Mouse (Mus musculus) regulatory T cell (primary cell): Measurements from ENCODE around the gene Gm10570.

Experiments
- in situ Hi-C: fragments of 300-600 bp; cut with MboI, MseI; formaldehyde crosslinking; loops from one replicate; pipeline ENCODE4 v1.15.1; 2025; ENCODE audit warnings: high pct_unique_total_duplicates

The Gm10570 gene

GRCm38 (mm10) chr4:130306796-130307630, 1.5 kb downstream of the Gm10570 start:
- in situ Hi-C loops = no loop called here

DNA sequence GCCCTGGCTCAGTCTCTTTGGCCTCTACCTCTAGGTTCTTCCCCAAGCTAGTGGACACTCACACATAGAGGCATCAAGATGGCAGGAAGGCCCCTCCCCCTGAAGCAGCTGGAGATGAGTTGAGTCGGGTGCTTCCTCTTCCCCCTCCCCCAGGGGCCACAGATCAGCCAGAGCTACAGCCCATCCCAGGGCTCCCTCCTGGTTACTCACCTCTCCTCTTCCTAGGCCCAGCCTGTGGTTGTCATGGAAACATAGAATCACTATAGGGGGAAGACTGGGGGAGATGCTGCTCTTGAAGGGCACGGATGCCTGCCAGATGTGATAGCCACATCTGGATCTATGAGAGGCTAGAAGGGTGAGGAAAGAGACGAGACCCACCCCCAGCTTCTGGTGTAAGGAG, 3.7 kb downstream of the Gm10570 start:
- in situ Hi-C loops = no loop called here

DNA sequence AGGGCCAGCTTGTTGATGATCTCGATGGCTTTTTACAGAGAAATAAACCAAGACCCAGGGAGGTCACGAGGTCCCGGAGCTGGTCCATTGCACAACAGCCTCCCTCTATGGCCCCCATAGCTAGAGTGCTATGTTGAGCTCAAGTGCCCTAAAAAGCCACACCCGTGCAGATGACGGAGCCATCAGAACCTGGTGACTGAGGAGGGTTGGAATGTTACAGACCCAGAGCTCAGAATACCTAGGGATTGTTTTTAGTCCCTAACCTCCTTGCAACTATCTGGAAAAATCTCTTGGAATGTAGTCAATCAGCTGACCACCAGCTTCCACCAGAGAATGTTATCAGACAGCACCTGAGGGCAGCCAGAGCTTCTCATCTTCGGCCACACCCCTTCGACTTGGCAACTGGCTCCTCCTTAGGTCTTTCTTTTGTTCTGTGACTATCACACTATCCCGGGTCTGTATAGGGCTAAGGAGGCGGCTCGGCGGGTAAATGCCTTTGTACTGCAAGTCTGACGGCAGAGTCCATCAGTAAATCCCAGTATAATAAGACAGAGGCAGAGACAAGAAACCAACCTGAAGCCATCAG, 6.1 kb downstream of the Gm10570 start:
- in situ Hi-C loops = no loop called here

GRCm38 (mm10) chr4:130299629-130300018, 8.8 kb downstream of the Gm10570 start:
- in situ Hi-C loops = no loop called here

DNA sequence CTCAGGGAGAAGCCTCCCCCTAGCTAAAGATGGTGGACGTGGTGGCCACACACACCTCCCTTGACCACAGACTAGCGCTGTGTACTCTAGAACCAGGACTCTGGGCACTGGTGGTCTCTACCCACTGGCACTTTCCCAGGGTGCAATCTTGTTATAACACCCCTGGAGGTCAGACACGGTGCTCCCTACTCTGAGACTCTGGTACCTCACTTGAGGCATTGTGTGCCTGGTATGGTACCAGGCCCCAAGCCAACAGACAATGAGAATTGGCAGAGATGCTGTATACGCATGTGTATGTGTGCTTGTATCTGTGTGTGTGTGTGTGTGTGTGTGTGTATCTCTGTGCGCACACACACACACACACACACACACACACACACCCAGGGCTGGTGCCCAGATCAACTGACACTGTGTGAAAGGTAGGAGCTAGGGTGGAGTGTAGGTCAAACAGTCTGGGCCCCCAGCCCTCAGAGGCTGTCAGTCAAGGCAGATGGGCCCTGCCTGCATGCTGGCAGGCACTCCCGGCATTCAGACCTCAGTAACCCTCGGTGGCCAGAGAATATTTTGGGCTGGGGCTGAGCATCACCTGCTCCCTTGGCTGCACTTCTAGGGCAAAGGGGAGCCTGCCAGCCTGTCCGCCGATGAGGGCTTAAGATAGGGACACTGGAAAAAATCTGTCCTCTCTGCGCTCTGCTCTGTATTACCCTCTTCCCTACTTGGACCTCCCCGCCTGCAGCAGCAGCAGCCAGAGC, 9.4 kb downstream of the Gm10570 start:
- in situ Hi-C loops = no loop called here

DNA sequence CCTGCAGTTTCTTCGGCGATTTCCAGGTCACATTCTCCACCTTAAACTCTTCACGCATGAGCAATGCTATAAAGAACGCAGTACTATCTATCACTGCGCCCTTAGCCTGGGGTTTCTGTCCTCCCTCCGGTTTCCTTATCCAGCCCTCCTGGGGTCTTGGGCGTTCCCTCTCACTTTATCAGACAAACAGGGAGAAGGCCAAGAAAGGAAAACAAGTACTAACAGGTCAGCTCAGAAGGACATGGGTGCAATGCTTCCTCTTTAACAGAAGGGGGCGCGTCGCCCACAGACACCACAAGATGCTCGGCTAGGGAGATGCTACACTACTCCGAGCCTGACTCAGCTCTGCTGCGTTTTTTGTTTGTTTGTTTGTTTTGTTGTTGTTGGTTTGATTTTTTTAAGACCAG, 11.3 kb downstream of the Gm10570 start:
- in situ Hi-C loops = no loop called here

DNA sequence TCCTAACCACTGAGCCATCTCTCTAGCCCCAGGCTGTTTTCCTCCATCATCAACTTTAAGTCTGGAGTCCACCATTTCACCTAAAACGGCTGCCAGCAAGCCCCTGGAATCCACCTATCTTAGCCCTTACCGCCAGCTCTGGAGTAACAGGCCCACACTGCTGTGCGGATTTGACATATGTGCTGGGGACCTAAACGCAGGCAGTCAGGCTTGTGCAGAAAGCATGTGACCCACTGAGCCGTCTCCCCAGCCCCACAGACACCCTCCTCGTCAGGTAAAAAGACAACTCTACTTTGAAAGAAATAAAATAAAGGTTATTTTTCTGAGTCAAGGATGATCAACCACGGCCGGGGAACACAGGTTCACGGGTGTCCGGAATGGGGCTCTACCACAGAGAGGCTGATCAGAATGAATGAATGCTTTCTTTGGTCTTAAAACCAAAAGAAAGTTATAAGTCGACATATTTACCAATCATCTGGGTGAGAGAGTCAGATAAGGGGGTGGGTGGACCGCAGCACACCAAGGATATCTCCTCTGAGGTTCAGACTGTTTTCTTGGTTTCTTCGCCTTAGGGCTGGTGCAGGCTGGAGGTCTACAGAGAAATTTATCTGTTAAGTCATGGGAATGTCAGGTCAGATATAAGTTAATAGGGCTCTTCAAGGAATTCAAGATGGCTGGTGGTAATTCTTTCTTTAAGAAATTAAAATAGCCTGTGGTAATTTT, 12.1 kb downstream of the Gm10570 start:
- in situ Hi-C loops = no loop called here

- in situ Hi-C loops = no loop called here
Measured at GRCm38 (mm10) chr4:130295047-130295745, 13.3 kb downstream of the Gm10570 start.

DNA sequence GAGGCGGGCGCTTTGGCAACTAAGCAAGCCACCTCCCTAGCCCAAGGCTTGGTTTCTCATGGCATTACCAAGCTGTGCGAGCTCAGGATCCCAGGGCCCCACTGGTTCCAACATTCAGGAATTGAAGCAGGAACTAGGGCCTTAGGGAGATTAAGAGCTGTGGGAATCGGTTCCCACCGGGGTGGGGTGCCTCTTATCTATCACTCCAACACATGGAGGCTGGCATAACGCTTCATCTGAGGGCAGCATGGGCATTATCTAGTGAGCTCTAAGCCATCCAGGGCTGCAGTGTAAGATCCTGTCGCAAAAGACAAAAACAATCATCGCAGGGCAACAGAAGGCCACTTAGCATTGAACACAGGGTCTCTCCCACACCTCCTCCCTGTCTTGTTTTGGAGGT, 14.0 kb downstream of the Gm10570 start:
- in situ Hi-C loops = no loop called here

GRCm38 (mm10) chr4:130292271-130292670, 16.2 kb downstream of the Gm10570 start:
- in situ Hi-C loops = no loop called here

- in situ Hi-C loops = no loop called here
Measured at GRCm38 (mm10) chr4:130289824-130290223, 18.6 kb downstream of the Gm10570 start.

DNA sequence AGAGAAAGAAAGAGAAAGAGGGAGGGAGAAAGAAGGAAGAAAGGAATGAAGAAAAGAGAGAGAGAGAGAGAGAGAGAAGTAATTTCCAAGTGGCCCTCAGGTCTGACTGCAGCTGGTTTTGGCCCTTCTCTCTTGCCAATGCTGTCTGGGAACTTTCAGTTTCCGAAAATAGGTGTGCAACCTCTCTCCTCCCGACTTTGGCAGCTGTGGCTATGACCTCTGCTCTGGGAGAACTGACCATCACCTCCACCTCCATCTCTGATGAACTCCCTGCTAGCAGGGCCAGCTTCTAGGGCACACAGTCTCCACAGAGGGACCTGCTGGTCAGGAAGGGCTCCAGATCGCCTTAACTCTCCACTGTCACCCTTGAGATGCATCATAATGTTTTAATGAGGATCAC, 21.9 kb downstream of the Gm10570 start:
- in situ Hi-C loops = no loop called here

DNA sequence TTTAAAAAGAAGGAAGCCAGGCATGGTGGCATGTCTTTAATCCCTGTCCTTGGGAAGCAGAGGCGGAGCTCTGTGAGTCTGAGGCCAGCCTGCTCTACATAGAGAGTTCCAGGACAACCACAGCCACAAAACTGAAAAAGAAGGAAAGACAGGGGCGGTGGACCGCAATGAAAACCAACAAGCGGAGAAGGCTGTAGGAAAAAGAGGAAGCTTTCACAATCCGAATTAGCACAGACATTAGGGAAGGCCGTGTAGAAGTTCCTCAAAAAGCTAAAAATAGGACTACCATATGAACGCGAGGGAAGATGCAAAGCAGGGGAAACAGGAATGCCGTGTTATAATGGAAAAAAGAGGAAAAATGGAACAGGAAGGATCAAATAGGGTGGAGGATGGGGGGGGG, 24.6 kb downstream of the Gm10570 start:
- in situ Hi-C loops = no loop called here

DNA sequence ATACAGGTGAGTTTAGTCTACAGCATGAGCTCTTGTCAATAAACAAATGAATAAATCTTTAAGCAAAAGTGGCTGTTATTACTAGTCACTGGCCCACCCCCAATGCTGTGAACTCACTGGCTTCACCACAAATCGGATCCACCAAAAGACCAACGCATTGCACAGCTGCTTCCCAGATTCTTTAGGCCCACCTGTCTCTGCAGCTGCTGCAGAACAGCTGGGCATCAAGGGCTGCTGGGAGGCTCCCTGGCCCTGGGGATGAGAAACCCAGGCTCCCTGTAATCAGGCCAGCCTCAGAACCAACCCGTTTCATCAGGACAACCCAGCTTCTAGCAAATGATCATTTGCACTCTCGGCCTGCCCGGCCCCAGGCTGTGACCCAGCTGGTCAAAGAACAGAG, 25.6 kb downstream of the Gm10570 start:
- in situ Hi-C loops = no loop called here

- in situ Hi-C loops = no loop called here
Measured at GRCm38 (mm10) chr4:130279105-130279504, 29.4 kb downstream of the Gm10570 start, which contains the start of gene Serinc2. Gene Serinc2 (minus strand): TSS chr4:130279205.

DNA sequence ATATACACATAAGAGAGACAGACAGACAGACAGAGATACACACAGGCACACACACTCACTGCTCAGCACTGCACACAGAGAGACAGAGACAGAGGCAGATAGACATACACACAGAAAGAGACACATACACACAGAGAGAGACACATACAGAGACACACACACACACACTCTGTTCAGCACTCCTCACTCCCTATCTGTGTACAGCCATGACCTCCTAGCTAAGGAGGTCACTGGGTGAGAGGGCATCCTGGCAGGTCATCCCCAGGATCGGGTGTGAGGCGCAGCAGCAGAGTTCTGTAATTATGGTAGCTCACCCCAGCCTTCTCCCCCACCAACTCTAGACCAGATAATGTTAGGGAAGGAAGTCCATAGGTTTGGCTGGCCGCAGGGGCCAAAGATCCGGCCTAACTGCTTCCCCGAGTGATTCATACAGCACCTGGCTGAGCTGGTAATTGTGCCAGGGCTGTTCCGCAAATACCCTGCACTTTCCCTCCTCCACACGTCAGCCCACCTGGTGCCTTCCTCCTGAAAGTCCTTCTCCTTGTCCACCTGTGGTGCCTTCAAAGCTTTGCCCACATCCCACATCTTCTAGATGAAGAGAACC, 31.8 kb downstream of the Gm10570 start:
- in situ Hi-C loops = no loop called here

- in situ Hi-C loops = no loop called here
Measured at GRCm38 (mm10) chr4:130275823-130276105, 32.7 kb downstream of the Gm10570 start.

- in situ Hi-C loops = no loop called here
Measured at GRCm38 (mm10) chr4:130275016-130275822, 33.3 kb downstream of the Gm10570 start.

DNA sequence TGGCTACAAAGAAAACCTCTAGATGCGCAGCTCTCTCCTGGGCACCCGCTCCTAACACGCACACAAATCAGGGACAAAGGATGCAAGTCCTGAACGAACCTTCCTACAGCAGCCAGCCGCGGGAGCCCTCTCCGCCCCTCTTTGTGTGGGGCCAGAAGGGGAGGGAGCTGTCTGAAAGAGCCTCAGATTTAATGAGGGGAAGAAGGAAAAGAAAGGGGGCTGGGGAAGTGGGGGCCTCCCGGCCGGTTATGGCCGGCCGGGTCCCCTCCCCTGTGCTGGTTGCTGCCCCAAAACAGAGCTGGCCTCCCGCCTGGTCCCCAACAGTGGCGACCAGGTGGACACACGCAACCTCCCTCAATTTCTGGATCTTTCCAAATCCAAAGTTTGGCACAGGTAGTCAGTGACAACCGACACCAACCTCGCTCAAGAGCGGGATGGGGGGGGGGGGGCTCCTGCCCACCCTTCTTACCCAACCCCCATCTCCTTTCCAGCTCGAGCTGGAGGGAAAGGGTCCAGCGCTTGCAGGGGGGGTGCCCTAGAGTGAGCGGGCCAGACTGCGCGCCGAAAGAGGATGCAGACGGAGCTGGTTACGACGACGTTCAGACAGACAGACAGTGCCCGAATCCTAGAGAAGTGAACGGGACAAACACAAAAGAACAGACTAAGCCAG, 34.0 kb downstream of the Gm10570 start:
- in situ Hi-C loops = no loop called here
